Mouse (Mus musculus): ENCODE measurements at regions not wholly inside any gene's neighbourhood (a gene's known extent, or its start where the extent isn't known, plus 50 kb on each side); places are given as distances from the start of the nearest gene placed in this dataset.

GRCm38 (mm10) chr6:140194276-140194675 is 153.0 kb upstream of the Plcz1 start:
- no peak for TF ChIP-seq CTCF (IDR thresholded peaks at IDR 0.05; ENCODE audit: low read depth, low read length)
- no peak for TF ChIP-seq GATA1 (IDR thresholded peaks at IDR 0.05; ENCODE audit: borderline replicate concordance, low read length)
- TF ChIP-seq TAL1 (conservative IDR thresholded peaks at IDR 0.05; ENCODE audit: low read depth, low read length): no peak
- TF ChIP-seq POLR2AphosphoS5 (IDR thresholded peaks at IDR 0.05; ENCODE audit: insufficient replicate concordance, low read depth, low read length): no peak

All from G1E (cell line).